Mouse (Mus musculus): Measurements from ENCODE around the gene Cadps.

DNA sequence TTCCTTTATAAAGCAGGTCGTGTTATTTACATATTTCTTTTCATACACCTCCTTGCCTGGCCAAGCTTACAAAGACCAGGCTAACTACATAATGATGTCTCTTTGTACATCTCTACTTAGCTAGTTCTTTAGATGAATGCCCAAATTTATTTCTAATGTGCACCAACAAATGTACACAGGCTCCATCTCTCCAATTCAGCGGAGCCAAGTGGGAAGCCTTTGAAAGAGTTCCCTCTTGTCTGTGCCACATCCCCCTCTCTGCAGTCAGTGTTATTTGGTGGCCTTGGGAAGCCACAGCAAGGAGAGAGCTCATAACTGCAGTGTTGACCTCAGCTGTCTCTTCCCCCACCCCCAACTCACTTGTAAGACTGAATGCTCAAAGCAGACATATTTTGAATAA lies 428.6 kb downstream of the Cadps start:
- TF ChIP-seq CTCF (IDR thresholded peaks at IDR 0.05; ENCODE audit: insufficient read depth, low read depth, low read length) (no peak), POLR2A (IDR thresholded peaks at IDR 0.05; ENCODE audit: insufficient read depth, low read depth, low read length) (no peak)

All from olfactory bulb, adult 2 months (tissue).